Mouse (Mus musculus): ENCODE data around the gene Myo1f. TPM values are rescaled to one million over a fixed set of nuclear protein-coding genes. Genes with fewer than 3 reads are reported as not detected.

The Myo1f gene
- 4.6 and 5.2 TPM in 2 replicates for polyA plus RNA-seq (2015; fragmentation: Nextera tagmentation; extraction: Ambion mirVana)

DNA sequence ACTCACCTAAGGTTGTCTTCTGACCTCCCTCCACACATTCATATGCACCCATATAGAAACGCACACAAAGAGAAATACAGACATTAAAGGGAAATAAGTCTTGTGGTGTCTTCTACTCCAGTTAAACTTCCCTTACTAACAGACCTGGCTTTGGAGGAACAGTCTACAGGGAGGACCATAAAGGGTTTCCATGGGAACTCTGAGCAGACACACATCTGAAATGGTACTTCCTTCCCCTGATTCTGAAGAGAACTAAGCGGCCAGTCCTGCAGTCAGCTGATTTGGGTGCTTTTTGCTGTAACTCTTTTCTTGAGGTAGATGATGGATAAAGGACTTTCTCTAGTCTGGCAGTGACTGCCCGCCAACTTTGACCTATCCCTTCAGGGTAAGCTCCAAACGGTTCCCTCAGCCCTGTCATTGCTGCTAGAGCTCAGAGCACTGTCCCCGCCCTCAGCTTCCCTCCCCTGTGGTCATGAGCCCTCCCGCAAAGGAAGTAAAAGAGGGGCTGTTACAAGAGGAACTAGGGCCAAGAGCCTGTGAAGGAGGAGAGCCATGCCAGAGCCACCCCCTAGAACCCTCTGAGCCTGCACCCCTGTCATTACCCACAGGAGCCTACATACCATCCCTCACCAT is at the start of gene Myo1f:
Myo1f (plus strand) TSS at position 485 of the 633 bp plus-strand sequence.
- no peak for ATAC-seq (ENCODE audit: borderline replicate concordance, extremely low read depth, low FRiP score, low TSS enrichment)
- H3K27me3 ChIP-seq = no peaks in the 10 kb centered on the region
- WGBS = 38% methylated on average over 6 of the region's 6 CpGs

DNA sequence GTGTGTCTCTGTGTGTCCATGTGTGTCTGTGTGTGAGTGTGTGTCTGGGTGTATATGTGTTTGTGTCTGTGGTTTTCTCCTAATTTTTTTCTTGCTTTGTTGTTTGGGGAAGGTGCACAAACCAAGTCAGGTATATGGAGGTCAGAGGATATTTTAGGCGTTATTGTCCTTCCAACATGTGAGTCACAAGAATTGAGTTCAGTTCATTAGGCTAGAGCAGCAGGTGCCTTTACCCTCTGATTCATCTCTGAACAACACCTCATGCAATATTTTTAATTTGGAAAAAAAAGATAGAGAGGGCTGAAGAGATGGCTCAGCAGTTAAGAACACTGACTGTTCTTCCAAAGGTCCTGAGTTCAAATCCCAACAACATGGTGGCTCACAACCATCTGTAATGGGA is 47.1 kb upstream of the Myo1f start:
- H3K4me1 ChIP-seq = peaks cover 32% of the 10 kb centered on the region
- no peak overlapping the region for H3K9ac ChIP-seq
- no peak for ATAC-seq (ENCODE audit: borderline replicate concordance, extremely low read depth, low FRiP score, low TSS enrichment)
- no peak overlapping the region for H3K4me3 ChIP-seq
- no peaks in the 10 kb centered on the region for H3K36me3 ChIP-seq
- H3K27me3 ChIP-seq = no peaks in the 10 kb centered on the region
- H3K27ac ChIP-seq = no peak overlapping the region
- no peaks in the 10 kb centered on the region for H3K9me3 ChIP-seq
- WGBS = 91% methylated on average over 1 of the region's 1 CpGs
- H3K4me2 ChIP-seq = no peak overlapping the region

More for the DNA sequence above, at the start of gene Myo1f:
- H3K4me3 ChIP-seq = no peak within 1 kb of the TSS
- H3K4me1 ChIP-seq = no peaks in the 10 kb centered on the region
- no peaks in the 10 kb centered on the region for H3K9me3 ChIP-seq
- peaks cover 38% of the 10 kb centered on the region for H3K36me3 ChIP-seq
- no peak within 1 kb of the TSS for H3K9ac ChIP-seq
- H3K4me2 ChIP-seq = no peak within 1 kb of the TSS
- no peak within 1 kb of the TSS for H3K27ac ChIP-seq

DNA sequence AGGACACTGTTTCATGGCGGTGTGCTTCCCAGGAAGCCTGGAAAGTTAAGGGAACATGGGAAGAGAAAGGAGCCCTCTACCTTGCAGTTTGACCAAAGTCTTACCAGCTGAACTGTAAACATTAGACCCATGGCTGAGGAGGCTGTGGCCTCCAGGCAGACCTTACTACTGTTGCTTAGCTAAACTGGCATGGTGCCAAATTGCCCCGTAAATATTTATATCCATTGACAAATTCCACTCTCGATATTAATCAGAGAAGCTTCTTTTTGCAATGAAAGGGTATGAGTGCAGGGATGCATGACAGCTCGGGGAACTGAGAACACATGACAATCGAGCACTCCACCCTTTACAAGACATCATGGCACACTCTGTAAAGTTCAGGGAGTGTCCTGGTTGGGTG is 45.3 kb upstream of the Myo1f start:
- H3K9ac ChIP-seq = no peak overlapping the region
- no peak overlapping the region for H3K4me3 ChIP-seq
- 38% methylated on average over 5 of the region's 5 CpGs for WGBS
- no peak overlapping the region for H3K27ac ChIP-seq
- no peaks in the 10 kb centered on the region for H3K27me3 ChIP-seq
- H3K4me1 ChIP-seq = peaks cover 24% of the 10 kb centered on the region
- no peak for ATAC-seq (ENCODE audit: borderline replicate concordance, extremely low read depth, low FRiP score, low TSS enrichment)
- H3K9me3 ChIP-seq = no peaks in the 10 kb centered on the region
- no peaks in the 10 kb centered on the region for H3K36me3 ChIP-seq
- no peak overlapping the region for H3K4me2 ChIP-seq

DNA sequence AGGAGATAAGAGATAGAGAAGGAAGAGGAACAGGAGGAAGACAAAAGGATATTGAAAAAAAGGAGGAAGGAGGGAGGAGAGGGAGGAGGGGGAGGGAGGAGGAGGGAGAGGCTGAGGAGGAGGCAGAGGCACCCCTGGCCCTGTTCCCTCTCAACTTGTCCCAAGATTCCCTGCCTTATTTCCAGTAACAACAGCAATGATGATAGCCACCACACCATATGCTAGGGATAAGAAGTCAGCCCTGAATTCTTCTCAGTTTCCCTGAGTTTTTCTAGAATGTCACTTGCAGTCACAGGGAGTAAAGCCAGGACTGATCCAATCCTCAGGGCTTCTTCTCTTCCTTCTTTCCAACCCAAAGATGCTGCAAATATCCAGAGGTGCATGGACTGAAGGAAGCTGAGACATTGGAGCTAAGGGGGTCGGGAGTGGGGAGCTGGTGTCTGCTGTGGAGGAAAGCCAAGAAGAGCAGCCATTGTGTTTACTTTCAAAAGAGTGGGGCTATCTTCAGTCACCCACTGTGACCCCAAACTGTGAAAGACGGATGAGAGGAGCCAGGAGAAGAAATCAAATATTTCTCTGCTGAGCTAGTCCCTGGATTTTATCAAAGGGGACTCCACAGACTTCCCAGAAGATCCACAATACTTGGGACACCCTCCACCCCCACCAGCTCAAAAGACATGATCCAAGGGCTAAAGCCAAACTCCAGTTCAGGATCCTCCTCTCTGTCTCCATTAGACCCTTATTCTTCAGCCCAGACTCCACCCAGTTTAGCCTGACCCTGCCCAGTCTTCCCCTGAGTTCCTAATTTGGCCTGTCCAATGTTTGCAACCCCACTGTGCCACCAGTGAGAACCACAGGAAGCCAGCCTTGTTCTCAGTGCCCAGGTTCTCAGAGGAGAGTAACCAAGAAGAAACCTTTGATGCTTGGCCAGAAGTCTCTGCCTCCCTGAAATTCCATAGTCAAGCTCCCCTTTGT is 42.8 kb upstream of the Myo1f start:
- Histone ChIP-seq H3K4me3 (no peak overlapping the region), H3K27me3 (no peaks in the 10 kb centered on the region), H3K36me3 (no peaks in the 10 kb centered on the region), H3K4me2 (no peak overlapping the region), H3K9me3 (no peaks in the 10 kb centered on the region), H3K27ac (peak overlapping the region; percentile 37), H3K9ac (no peak overlapping the region), H3K4me1 (peaks cover 17% of the 10 kb centered on the region; the same call in 1 of the 2 replicates)
- 14% methylated on average over 2 of the region's 2 CpGs for WGBS
- peak; percentile 52; the same call in 1 of the 2 replicates for ATAC-seq (ENCODE audit: borderline replicate concordance, extremely low read depth, low FRiP score, low TSS enrichment)

DNA sequence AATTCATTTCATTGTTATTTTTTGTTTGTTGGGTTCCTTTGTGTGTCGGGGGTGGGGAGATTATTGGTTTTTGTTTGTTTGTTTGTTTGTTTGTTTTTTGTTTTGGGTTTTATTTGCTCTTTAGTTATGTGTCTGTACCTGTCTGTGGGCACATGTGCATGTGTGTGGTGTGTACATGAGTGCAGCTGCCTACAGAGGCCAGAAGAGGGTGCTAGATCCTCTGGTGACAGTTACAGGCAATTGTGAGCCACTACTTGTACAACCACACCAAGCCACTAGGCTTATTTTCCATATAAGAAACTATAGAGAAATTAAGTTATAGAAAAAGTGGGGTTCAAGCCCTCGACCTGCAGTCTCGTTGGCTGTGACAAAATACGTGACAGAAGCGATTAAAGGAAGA is 41.6 kb upstream of the Myo1f start:
- no peak for ATAC-seq (ENCODE audit: borderline replicate concordance, extremely low read depth, low FRiP score, low TSS enrichment)
- Histone ChIP-seq H3K4me3 (no peak overlapping the region), H3K4me1 (peaks cover 17% of the 10 kb centered on the region; the same call in 1 of the 2 replicates), H3K27me3 (no peaks in the 10 kb centered on the region), H3K4me2 (no peak overlapping the region), H3K9me3 (no peaks in the 10 kb centered on the region), H3K27ac (no peak overlapping the region), H3K9ac (no peak overlapping the region), H3K36me3 (no peaks in the 10 kb centered on the region)
- WGBS = 58% methylated on average over 5 of the region's 5 CpGs

DNA sequence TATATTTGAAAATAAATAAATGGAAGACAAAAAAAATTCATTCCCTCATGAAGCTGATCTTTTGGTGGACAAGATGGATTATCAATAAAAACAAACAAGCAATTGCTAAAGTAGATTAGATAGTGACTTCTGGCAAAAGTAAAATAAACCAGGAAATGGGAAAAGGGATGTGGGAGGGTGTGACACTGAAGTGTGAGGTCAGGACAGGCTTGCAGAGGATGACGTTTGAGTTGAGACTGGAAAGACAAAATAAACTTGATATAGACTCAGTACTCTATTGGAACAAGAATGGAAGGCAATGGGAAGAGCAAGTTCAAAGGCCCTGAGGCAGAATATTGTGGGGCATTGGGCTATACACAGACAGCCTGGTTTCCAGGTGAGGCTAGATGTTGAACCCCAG is 35.1 kb upstream of the Myo1f start:
- WGBS = 0% methylated on average over 1 of the region's 1 CpGs
- Histone ChIP-seq H3K9ac (no peak overlapping the region), H3K27me3 (no peaks in the 10 kb centered on the region), H3K27ac (peak overlapping the region; percentile 29; the same call in 1 of the 2 replicates), H3K9me3 (no peaks in the 10 kb centered on the region), H3K4me1 (peaks cover 21% of the 10 kb centered on the region), H3K4me2 (no peak overlapping the region), H3K36me3 (no peaks in the 10 kb centered on the region), H3K4me3 (no peak overlapping the region)
- ATAC-seq (ENCODE audit: borderline replicate concordance, extremely low read depth, low FRiP score, low TSS enrichment) = no peak

DNA sequence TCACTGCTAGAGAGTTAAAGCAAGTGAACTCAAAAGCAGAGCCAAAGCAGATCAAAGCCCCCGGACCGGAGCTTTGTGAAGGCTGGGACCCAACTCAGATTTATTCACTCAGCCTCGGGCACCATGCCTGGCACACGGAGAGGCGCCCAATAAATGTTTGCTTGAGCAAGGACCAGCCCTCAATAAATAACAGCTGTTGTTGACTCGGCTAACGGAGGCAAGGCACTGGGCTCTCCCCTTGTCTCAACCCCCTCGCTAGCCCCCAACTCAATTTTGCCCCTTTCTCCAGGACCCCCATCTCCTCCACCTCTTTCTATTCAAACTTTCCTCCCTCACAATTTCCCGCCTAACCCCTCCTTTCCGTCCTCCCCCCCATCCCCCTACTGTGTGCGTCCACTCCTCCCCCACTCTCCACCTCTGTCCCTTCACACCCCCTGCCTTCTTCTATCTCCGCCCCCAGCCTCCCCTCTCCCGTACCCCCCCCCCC is 32.0 kb upstream of the Myo1f start:
- 5% methylated on average over 12 of the region's 13 CpGs for WGBS
- no peaks in the 10 kb centered on the region for H3K9me3 ChIP-seq
- H3K27ac ChIP-seq = peak overlapping the region; percentile 95
- ATAC-seq (ENCODE audit: borderline replicate concordance, extremely low read depth, low FRiP score, low TSS enrichment) = peak; percentile 71
- H3K27me3 ChIP-seq = no peaks in the 10 kb centered on the region
- peak overlapping the region; percentile 81 for H3K4me3 ChIP-seq
- peak overlapping the region; percentile 83 for H3K4me2 ChIP-seq
- peak overlapping the region; percentile 68 for H3K9ac ChIP-seq
- peaks cover 40% of the 10 kb centered on the region for H3K4me1 ChIP-seq
- peaks cover 5% of the 10 kb centered on the region for H3K36me3 ChIP-seq

DNA sequence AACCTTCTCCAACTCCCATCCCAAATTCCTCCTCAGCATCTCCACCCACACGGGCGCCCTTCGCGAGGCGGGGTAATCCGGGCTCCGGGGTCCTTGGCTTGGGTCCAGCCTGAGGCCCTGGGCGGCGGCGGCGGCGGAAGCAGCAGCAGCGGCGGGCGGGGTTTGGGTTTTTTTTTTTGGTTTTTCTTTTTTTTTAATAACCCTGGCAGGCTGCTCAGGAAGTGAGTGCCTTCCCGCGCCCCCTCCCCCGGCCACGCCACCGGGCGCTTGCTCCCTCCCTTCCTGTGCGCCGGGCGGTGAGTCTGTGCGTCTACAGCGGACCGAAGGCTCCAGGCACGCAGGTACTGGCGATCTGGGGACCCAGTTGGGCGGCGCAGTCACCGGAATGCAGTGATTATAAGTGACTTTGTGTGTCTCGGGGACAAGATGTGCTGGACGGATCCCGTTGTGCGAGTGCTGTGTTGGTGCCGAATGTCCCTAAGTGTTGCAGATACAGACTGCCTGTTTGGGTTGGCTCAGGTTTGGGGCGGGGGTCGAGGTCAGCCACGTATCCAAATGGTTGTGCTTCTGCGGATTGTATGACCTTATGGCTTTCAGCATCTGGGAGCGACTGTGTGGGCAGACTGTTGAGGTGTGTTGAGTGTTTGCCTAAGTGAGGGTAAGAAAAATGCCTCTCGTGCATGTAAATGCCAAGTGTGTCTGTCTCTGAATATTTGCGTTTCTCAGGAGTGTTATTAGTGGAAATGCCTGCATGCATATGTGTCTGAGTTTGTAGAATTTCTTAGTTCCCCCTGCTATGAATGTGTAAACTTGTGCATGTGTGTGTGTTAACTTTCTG is 31.4 kb upstream of the Myo1f start, which contains the start of gene Adamts10:
Adamts10 (plus strand) TSS at position 287 of the 838 bp plus-strand sequence.
- H3K4me2 ChIP-seq = peak within 1 kb of the TSS; percentile 83
- peaks cover 40% of the 10 kb centered on the region for H3K4me1 ChIP-seq
- peak; percentile 64 for ATAC-seq (ENCODE audit: borderline replicate concordance, extremely low read depth, low FRiP score, low TSS enrichment)
- H3K27me3 ChIP-seq = no peaks in the 10 kb centered on the region
- peak within 1 kb of the TSS; percentile 68 for H3K9ac ChIP-seq
- H3K4me3 ChIP-seq = peak within 1 kb of the TSS; percentile 81
- no peaks in the 10 kb centered on the region for H3K9me3 ChIP-seq
- peak within 1 kb of the TSS; percentile 95 for H3K27ac ChIP-seq
- peaks cover 12% of the 10 kb centered on the region for H3K36me3 ChIP-seq
- under 1% methylated on average over 44 of the region's 44 CpGs for WGBS

DNA sequence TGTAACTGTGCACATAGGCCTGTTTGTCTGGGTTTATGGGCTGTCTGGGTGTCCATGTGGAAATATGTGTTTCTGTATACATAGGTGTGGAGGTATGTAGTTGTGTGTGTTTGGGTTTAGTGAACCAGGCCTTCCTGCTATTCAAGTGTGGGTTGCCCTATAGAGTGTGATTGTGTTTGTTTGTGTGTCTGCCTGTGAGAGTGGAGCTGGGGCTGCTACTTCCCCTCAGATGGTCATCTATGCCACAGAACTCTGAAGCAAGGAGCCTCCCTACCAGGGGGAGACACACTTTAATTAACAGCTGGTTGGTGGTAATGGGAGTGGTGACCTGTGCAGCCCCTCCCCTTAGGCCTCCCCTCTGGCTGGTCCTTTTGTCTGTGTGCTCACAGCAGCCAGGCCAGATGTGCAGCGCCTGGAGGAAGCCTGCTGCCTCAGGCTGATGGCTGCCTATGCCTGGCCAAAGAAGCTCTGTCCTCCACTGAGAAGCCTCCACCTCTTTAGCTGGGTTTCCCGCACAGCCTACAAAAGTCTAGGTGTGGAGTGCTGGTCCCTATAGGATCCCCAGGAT is 30.6 kb upstream of the Myo1f start:
- 4% methylated on average over 2 of the region's 2 CpGs for whole genome bisulfite sequencing
- H3K4me2 ChIP-seq = peak overlapping the region; percentile 83
- ATAC-seq (ENCODE audit: borderline replicate concordance, extremely low read depth, low FRiP score, low TSS enrichment) = peak; percentile 30; the same call in 1 of the 2 replicates

DNA sequence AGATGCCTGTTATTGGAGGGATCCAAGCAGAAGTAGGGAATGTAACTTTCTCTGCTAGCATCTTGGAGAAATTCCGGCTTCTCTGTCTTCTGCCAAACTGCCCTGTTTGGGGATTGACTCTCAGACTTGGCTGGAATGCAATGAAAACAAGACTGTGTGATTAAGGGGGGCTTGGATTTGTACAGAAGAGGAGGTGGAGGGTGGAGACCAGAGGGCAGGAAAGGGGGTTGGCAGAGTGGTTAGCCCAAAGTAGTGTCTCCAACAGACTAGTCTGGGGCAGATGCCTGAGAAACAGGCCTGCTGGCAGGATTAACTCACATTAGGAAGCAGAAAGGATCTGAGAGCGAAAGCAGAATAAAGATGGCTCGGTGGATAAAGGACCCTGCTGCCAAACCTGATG is 29.0 kb upstream of the Myo1f start:
- Histone ChIP-seq H3K4me2 (peak overlapping the region; percentile 83), H3K9me3 (no peaks in the 10 kb centered on the region), H3K4me3 (peak overlapping the region; percentile 81), H3K9ac (peak overlapping the region; percentile 13; the same call in 1 of the 2 replicates), H3K36me3 (peaks cover 35% of the 10 kb centered on the region), H3K27ac (peak overlapping the region; percentile 95), H3K27me3 (no peaks in the 10 kb centered on the region), H3K4me1 (peaks cover 36% of the 10 kb centered on the region)
- WGBS = 56% methylated on average over 3 of the region's 3 CpGs
- no peak; the same call in 1 of the 2 replicates for ATAC-seq (ENCODE audit: borderline replicate concordance, extremely low read depth, low FRiP score, low TSS enrichment)

More for the DNA sequence above, 30.6 kb upstream of the Myo1f start:
- Histone ChIP-seq H3K27me3 (no peaks in the 10 kb centered on the region), H3K9me3 (no peaks in the 10 kb centered on the region), H3K4me1 (peaks cover 37% of the 10 kb centered on the region), H3K36me3 (peaks cover 19% of the 10 kb centered on the region), H3K4me3 (peak overlapping the region; percentile 81), H3K9ac (peak overlapping the region; percentile 68), H3K27ac (peak overlapping the region; percentile 95)
